Mouse (Mus musculus): ENCODE data around the gene Vps25. TPM values are rescaled to one million over a fixed set of nuclear protein-coding genes. Genes with fewer than 3 reads are reported as not detected.
A peak's percentile ranks its signal among the peaks of the same experiment; 100 is the strongest.

Gene Vps25
- polyA plus RNA-seq, 1 experiment = 67.0 TPM

- no peaks in the 10 kb centered on the region; the same call in 1 of the 2 replicates for H3K27me3 ChIP-seq (ENCODE audit: control insufficient read depth, insufficient read depth, low read length)
- no peak for TF ChIP-seq POLR2A (IDR thresholded peaks at IDR 0.05; ENCODE audit: borderline replicate concordance, insufficient read depth, low read length)
- TF ChIP-seq CTCF (IDR thresholded peaks at IDR 0.05; ENCODE audit: borderline replicate concordance, insufficient read depth, low read depth, low read length) = no peak
These were observed 7.4 kb upstream of the Vps25 start, which contains the start of gene Ramp2 for GRCm38 (mm10) chr11:101245855-101246701. Ramp2 (plus strand) TSS chr11:101246028.

GRCm38 (mm10) chr11:101246702-101247012 lies 6.8 kb upstream of the Vps25 start:
- Histone ChIP-seq H3K27ac (ENCODE audit: insufficient read depth, low read length) (no peak overlapping the region), H3K4me1 (ENCODE audit: control insufficient read depth, insufficient read depth, low read length) (no peaks in the 10 kb centered on the region), H3K27me3 (ENCODE audit: control insufficient read depth, insufficient read depth, low read length) (no peaks in the 10 kb centered on the region; the same call in 1 of the 2 replicates), H3K4me3 (replicated peaks; ENCODE audit: insufficient read depth, low read depth, low read length) (peak overlapping the region; percentile 9)
- no peak for DNase-seq
- whole genome bisulfite sequencing = 23% methylated on average over 7 of the region's 7 CpGs
- TF ChIP-seq CTCF (IDR thresholded peaks at IDR 0.05; ENCODE audit: borderline replicate concordance, insufficient read depth, low read depth, low read length) = no peak
- TF ChIP-seq POLR2A (IDR thresholded peaks at IDR 0.05; ENCODE audit: borderline replicate concordance, insufficient read depth, low read length) = no peak

More at GRCm38 (mm10) chr11:101245855-101246701, 7.4 kb upstream of the Vps25 start, which contains the start of gene Ramp2:
- peak within 1 kb of the TSS; percentile 51 for H3K4me3 ChIP-seq (replicated peaks; ENCODE audit: insufficient read depth, low read depth, low read length)
- no peaks in the 10 kb centered on the region for H3K4me1 ChIP-seq (ENCODE audit: control insufficient read depth, insufficient read depth, low read length)
- WGBS = 1% methylated on average over 61 of the region's 63 CpGs
- peak within 1 kb of the TSS; percentile 17; the same call in 1 of the 2 replicates for H3K27ac ChIP-seq (ENCODE audit: insufficient read depth, low read length)
- DNase-seq = peak in 1 of 2 experiments; percentile 22

- no peak overlapping the region for H3K4me3 ChIP-seq (replicated peaks; ENCODE audit: insufficient read depth, low read depth, low read length)
- TF ChIP-seq POLR2A (IDR thresholded peaks at IDR 0.05; ENCODE audit: borderline replicate concordance, insufficient read depth, low read length) (no peak), CTCF (IDR thresholded peaks at IDR 0.05; ENCODE audit: borderline replicate concordance, insufficient read depth, low read depth, low read length) (no peak)
- H3K27ac ChIP-seq (ENCODE audit: insufficient read depth, low read length) = no peak overlapping the region
- WGBS = 81% methylated on average over 6 of the region's 6 CpGs
- H3K4me1 ChIP-seq (ENCODE audit: control insufficient read depth, insufficient read depth, low read length) = no peaks in the 10 kb centered on the region
- H3K27me3 ChIP-seq (ENCODE audit: control insufficient read depth, insufficient read depth, low read length) = no peaks in the 10 kb centered on the region; the same call in 1 of the 2 replicates
- DNase-seq = no peak
These were observed 5.9 kb upstream of the Vps25 start for GRCm38 (mm10) chr11:101247521-101248030.

GRCm38 (mm10) chr11:101248258-101248994 lies 5.1 kb upstream of the Vps25 start:
- Histone ChIP-seq H3K27me3 (ENCODE audit: control insufficient read depth, insufficient read depth, low read length) (no peaks in the 10 kb centered on the region; the same call in 1 of the 2 replicates), H3K27ac (ENCODE audit: insufficient read depth, low read length) (no peak overlapping the region), H3K4me3 (replicated peaks; ENCODE audit: insufficient read depth, low read depth, low read length) (no peak overlapping the region), H3K4me1 (ENCODE audit: control insufficient read depth, insufficient read depth, low read length) (no peaks in the 10 kb centered on the region)
- no peak for TF ChIP-seq POLR2A (IDR thresholded peaks at IDR 0.05; ENCODE audit: borderline replicate concordance, insufficient read depth, low read length)
- peak; percentile 61; the same call in 1 of the 2 replicates for TF ChIP-seq CTCF (IDR thresholded peaks at IDR 0.05; ENCODE audit: borderline replicate concordance, insufficient read depth, low read depth, low read length)
- 31% methylated on average over 14 of the region's 14 CpGs for WGBS
- DNase-seq = peak; percentile 47 to 55

- no peaks in the 10 kb centered on the region; the same call in 1 of the 2 replicates for H3K27me3 ChIP-seq (ENCODE audit: control insufficient read depth, insufficient read depth, low read length)
- TF ChIP-seq CTCF (IDR thresholded peaks at IDR 0.05; ENCODE audit: borderline replicate concordance, insufficient read depth, low read depth, low read length) (no peak), POLR2A (IDR thresholded peaks at IDR 0.05; ENCODE audit: borderline replicate concordance, insufficient read depth, low read length) (no peak)
- WGBS = 65% methylated on average over 2 of the region's 2 CpGs
These were observed 2.5 kb upstream of the Vps25 start for GRCm38 (mm10) chr11:101251031-101251430.

GRCm38 (mm10) chr11:101252941-101253340 lies 566 bp upstream of the Vps25 start:
- WGBS = 6% methylated on average over 7 of the region's 7 CpGs
- no peak for TF ChIP-seq CTCF (IDR thresholded peaks at IDR 0.05; ENCODE audit: borderline replicate concordance, insufficient read depth, low read depth, low read length)
- TF ChIP-seq POLR2A (IDR thresholded peaks at IDR 0.05; ENCODE audit: borderline replicate concordance, insufficient read depth, low read length) = no peak
- Histone ChIP-seq H3K27me3 (ENCODE audit: control insufficient read depth, insufficient read depth, low read length) (no peaks in the 10 kb centered on the region), H3K27ac (ENCODE audit: insufficient read depth, low read length) (no peak overlapping the region), H3K4me1 (ENCODE audit: control insufficient read depth, insufficient read depth, low read length) (no peaks in the 10 kb centered on the region), H3K4me3 (replicated peaks; ENCODE audit: insufficient read depth, low read depth, low read length) (peak overlapping the region; percentile 72)
- no peak for DNase-seq

More at GRCm38 (mm10) chr11:101251031-101251430, 2.5 kb upstream of the Vps25 start:
- H3K27ac ChIP-seq (ENCODE audit: insufficient read depth, low read length) = no peak overlapping the region
- DNase-seq = no peak
- H3K4me1 ChIP-seq (ENCODE audit: control insufficient read depth, insufficient read depth, low read length) = no peaks in the 10 kb centered on the region
- H3K4me3 ChIP-seq (replicated peaks; ENCODE audit: insufficient read depth, low read depth, low read length) = no peak overlapping the region
